Mouse (Mus musculus) inflammation-experienced regulatory T-cells, adult 6 months (primary cell): ENCODE results near the gene B4galnt3. TPM values are rescaled to one million over a fixed set of nuclear protein-coding genes. Genes with fewer than 3 reads are reported as not detected.

Experiments
- ATAC-seq: one replicate; pipeline ENCODE4 v1.8.0; 2017
- polyA plus RNA-seq, 3 experiments: library from polyadenylated mRNA; unstranded; fragments of 100-300 nt; shearing (Covaris generic); gene quantifications; one replicate each; pipeline ENCODE4 v1.2.1; 2017

Gene B4galnt3
- polyA plus RNA-seq, 3 experiments from 2014 or later = 0.19 TPM; not detected in 2

- ATAC-seq = no peak
These were observed 77.7 kb downstream of the B4galnt3 start for GRCm38 (mm10) chr6:120216702-120217101.

- no peak for ATAC-seq
These were observed 82.8 kb downstream of the B4galnt3 start for GRCm38 (mm10) chr6:120211536-120211935.

GRCm38 (mm10) chr6:120206586-120206985 lies 87.8 kb downstream of the B4galnt3 start:
- peak; percentile 90 for ATAC-seq

- no peak for ATAC-seq
These were observed 92.0 kb downstream of the B4galnt3 start for GRCm38 (mm10) chr6:120202406-120202805.

GRCm38 (mm10) chr6:120201956-120202355 lies 92.4 kb downstream of the B4galnt3 start:
- no peak for ATAC-seq

GRCm38 (mm10) chr6:120199638-120200394 lies 94.5 kb downstream of the B4galnt3 start:
- peak; percentile 19 for ATAC-seq

GRCm38 (mm10) chr6:120197964-120198363 lies 96.4 kb downstream of the B4galnt3 start:
- ATAC-seq = no peak

- peak; percentile 35 for ATAC-seq
These were observed 97.5 kb downstream of the B4galnt3 start for GRCm38 (mm10) chr6:120196837-120197236.

GRCm38 (mm10) chr6:120194963-120195362 lies 99.4 kb downstream of the B4galnt3 start:
- ATAC-seq = no peak

- ATAC-seq = no peak
These were observed 100.1 kb downstream of the B4galnt3 start for GRCm38 (mm10) chr6:120194305-120194704.

GRCm38 (mm10) chr6:120193793-120194192 lies 100.6 kb downstream of the B4galnt3 start:
- no peak for ATAC-seq

- ATAC-seq = peak; percentile 81
These were observed 101.2 kb downstream of the B4galnt3 start for GRCm38 (mm10) chr6:120193174-120193573.

- no peak for ATAC-seq
These were observed 102.0 kb downstream of the B4galnt3 start for GRCm38 (mm10) chr6:120192211-120192870.

- no peak for ATAC-seq
These were observed 102.8 kb downstream of the B4galnt3 start for GRCm38 (mm10) chr6:120191396-120192170.

GRCm38 (mm10) chr6:120190912-120191311 lies 103.4 kb downstream of the B4galnt3 start:
- no peak for ATAC-seq

- peak; percentile 18 for ATAC-seq
These were observed 104.0 kb downstream of the B4galnt3 start for GRCm38 (mm10) chr6:120190365-120190764.

GRCm38 (mm10) chr6:120189287-120189686 lies 105.1 kb downstream of the B4galnt3 start:
- ATAC-seq = no peak

GRCm38 (mm10) chr6:120188376-120189235 lies 105.8 kb downstream of the B4galnt3 start:
- ATAC-seq = peak; percentile 74

GRCm38 (mm10) chr6:120187587-120188176 lies 106.7 kb downstream of the B4galnt3 start:
- ATAC-seq = peak; percentile 77

GRCm38 (mm10) chr6:120186594-120186993 lies 107.8 kb downstream of the B4galnt3 start:
- no peak for ATAC-seq

GRCm38 (mm10) chr6:120185756-120186155 lies 108.6 kb downstream of the B4galnt3 start:
- ATAC-seq = no peak
